Comparison of ENCODE assay signal across 8 mouse cellular contexts in genomic region chr2:146510780-146511179, GRCm38 (mm10). TPM values are rescaled to one million over a fixed set of nuclear protein-coding genes. Genes with fewer than 3 reads are reported as not detected.
DNase-seq lines count a peak whose midpoint lies in the region; ATAC-seq and TF ChIP-seq lines count a peak whose summit lies in the region.

No protein-coding gene starts in this region.

- DNase-seq in heart, postnatal 10 days, result no peak
- no peak for DNase-seq in G1E (ENCODE audit: low spot score)
- no peak for DNase-seq in forebrain, postnatal 0 days
- no peak for DNase-seq in liver, postnatal 0 days
- no peak for DNase-seq in adrenal gland, postnatal 14 days
- DNase-seq in frontal cortex, postnatal 25 days (ENCODE audit: low spot score in 2 of 2), result no peak
- no peak for DNase-seq in kidney, postnatal 14 days

- no peak for TF ChIP-seq EP300 in liver, postnatal 0 days (IDR thresholded peaks at IDR 0.05; ENCODE audit: low read depth)

- H3K9ac ChIP-seq in heart, embryonic 15.5 days, result peak overlapping the region; percentile 86
- peak overlapping the region; percentile 87; the same call in 1 of the 2 replicates for H3K9ac ChIP-seq in forebrain, postnatal 0 days
- H3K9ac ChIP-seq in liver, postnatal 0 days (replicated peaks), result peak overlapping the region; percentile 93

- intact Hi-C loops in heart, postnatal 10 days (cut with DNase I), result no loop called here

- H3K27me3 ChIP-seq in heart, embryonic 15.5 days, result no peaks in the 10 kb centered on the region
- no peaks in the 10 kb centered on the region; the same call in 1 of the 2 replicates for H3K27me3 ChIP-seq in G1E (ENCODE audit: insufficient read depth, low read length)
- no peaks in the 10 kb centered on the region for H3K27me3 ChIP-seq in forebrain, postnatal 0 days (ENCODE audit: insufficient read depth, low read length)
- H3K27me3 ChIP-seq in liver, postnatal 0 days (ENCODE audit: insufficient read depth, low read length), result no peaks in the 10 kb centered on the region

- H3K4me1 ChIP-seq in heart, embryonic 15.5 days (replicated peaks), result peaks cover 16% of the 10 kb centered on the region
- H3K4me1 ChIP-seq in G1E (ENCODE audit: insufficient read depth, low read depth, low read length), result peaks cover 23% of the 10 kb centered on the region
- H3K4me1 ChIP-seq in forebrain, postnatal 0 days (ENCODE audit: insufficient read depth), result peaks cover 9% of the 10 kb centered on the region; the same call in 1 of the 2 replicates
- H3K4me1 ChIP-seq in liver, postnatal 0 days (ENCODE audit: insufficient read depth), result peaks cover 22% of the 10 kb centered on the region

- H3K27ac ChIP-seq in heart, embryonic 15.5 days, result peak overlapping the region; percentile 77; the same call in 1 of the 2 replicates
- H3K27ac ChIP-seq in forebrain, postnatal 0 days (ENCODE audit: low read depth, low read length), result no peak overlapping the region
- H3K27ac ChIP-seq in liver, postnatal 0 days (ENCODE audit: low read depth), result peak overlapping the region; percentile 87

- ATAC-seq in heart, embryonic 15.5 days (replicated peaks; ENCODE audit: insufficient number of reproducible peaks, insufficient read depth, low FRiP score, low read depth), result no peak
- no peak for ATAC-seq in G1E (ENCODE audit: extremely low read depth, insufficient number of reproducible peaks, low FRiP score, poor library complexity, severe bottlenecking)
- no peak for ATAC-seq in forebrain, postnatal 0 days
- ATAC-seq in liver, postnatal 0 days, result no peak

- H3K4me3 ChIP-seq in heart, embryonic 15.5 days, result peak overlapping the region; percentile 80
- peak overlapping the region; percentile 96; the same call in 1 of the 2 replicates for H3K4me3 ChIP-seq in G1E (ENCODE audit: low read depth, low read length)
- H3K4me3 ChIP-seq in forebrain, postnatal 0 days (ENCODE audit: low read depth, low read length), result peak overlapping the region; percentile 96
- H3K4me3 ChIP-seq in liver, postnatal 0 days (ENCODE audit: low read depth, low read length), result peak overlapping the region; percentile 87

- no peak for TF ChIP-seq CTCF in G1E (IDR thresholded peaks at IDR 0.05; ENCODE audit: low read depth, low read length)
- no peak for TF ChIP-seq CTCF in forebrain, postnatal 0 days (IDR thresholded peaks at IDR 0.05; ENCODE audit: low read depth)
- no peak for TF ChIP-seq CTCF in liver, postnatal 0 days (IDR thresholded peaks at IDR 0.05; ENCODE audit: low read depth)

- H3K4me2 ChIP-seq in heart, embryonic 15.5 days, result peak overlapping the region; percentile 78
- peak overlapping the region; percentile 74 for H3K4me2 ChIP-seq in forebrain, postnatal 0 days (ENCODE audit: low read depth)
- H3K4me2 ChIP-seq in liver, postnatal 0 days (ENCODE audit: low read depth, low read length), result peak overlapping the region; percentile 76

- 26% methylated on average over 1 of the region's 1 CpGs for WGBS in heart, embryonic 15.5 days
- WGBS in forebrain, postnatal 0 days, result 12% methylated on average over 1 of the region's 1 CpGs
- WGBS in liver, postnatal 0 days (ENCODE audit: insufficient replicate concordance), result 18% methylated on average over 1 of the region's 1 CpGs

- no peaks in the 10 kb centered on the region for H3K36me3 ChIP-seq in heart, embryonic 15.5 days
- peaks cover 5% of the 10 kb centered on the region for H3K36me3 ChIP-seq in G1E (replicated peaks)
- no peaks in the 10 kb centered on the region for H3K36me3 ChIP-seq in forebrain, postnatal 0 days (ENCODE audit: insufficient read depth)
- H3K36me3 ChIP-seq in liver, postnatal 0 days (replicated peaks; ENCODE audit: insufficient read depth, low read length), result no peaks in the 10 kb centered on the region

- no peaks in the 10 kb centered on the region for H3K9me3 ChIP-seq in heart, embryonic 15.5 days (replicated peaks)
- no peaks in the 10 kb centered on the region for H3K9me3 ChIP-seq in G1E (replicated peaks)
- H3K9me3 ChIP-seq in forebrain, postnatal 0 days (ENCODE audit: low read length), result no peaks in the 10 kb centered on the region
- no peaks in the 10 kb centered on the region for H3K9me3 ChIP-seq in liver, postnatal 0 days (ENCODE audit: low read length)

RNA-seq across cellular contexts. Expression of gene Ralgapa2, which starts 1.4 kb away (rescaled TPM):
- polyA plus RNA-seq in heart, embryonic 15.5 days (2015; fragmentation: Nextera tagmentation; extraction: Ambion mirVana), result 9.9 and 10.7 TPM in 2 replicates
- total RNA-seq in heart, postnatal 10 days (2021), result 10 to 100 TPM; 32.1 to 32.7 TPM
- total RNA-seq in G1E (2014; fragmentation: Nextera tagmentation) (25.2 and 48.2 TPM in 2 replicates), G1E (2017) (16.2 and 18.8 TPM in 2 replicates)
- 7.0 and 8.2 TPM in 2 replicates for polyA plus RNA-seq in G1E (2012)
- total RNA-seq in forebrain, postnatal 0 days (2014; rRNA removed), result 19.2 and 32.9 TPM in 2 replicates
- polyA plus RNA-seq in forebrain, postnatal 0 days (2015; fragmentation: Nextera tagmentation; extraction: Ambion mirVana), result 3.6 and 6.8 TPM in 2 replicates
- polyA plus RNA-seq in liver, postnatal 0 days (2015; fragmentation: Nextera tagmentation; extraction: Ambion mirVana), result 3.7 and 4.1 TPM in 2 replicates
- 35.3 and 35.4 TPM in 2 replicates for total RNA-seq in adrenal gland, postnatal 14 days (2021)
